Mouse (Mus musculus) adrenal gland, adult 2 months (tissue): Measurements from ENCODE around the gene Elovl5. TPM values are rescaled to one million over a fixed set of nuclear protein-coding genes. Genes with fewer than 3 reads are reported as not detected.

Source experiments
- DNase-seq: peaks from one replicate; pipeline ENCODE4 v3.0.0; 2021
- polyA plus RNA-seq: library from polyadenylated mRNA; depleted of rRNA; stranded (reverse); fragments of >200 nt; gene quantifications from 2 replicates; pipeline ENCODE4 v1.2.3, GENCODE M21; 2012
- total RNA-seq, 2 experiments: library from RNA; stranded (reverse); gene quantifications; 2 replicates each; pipeline ENCODE4 v1.2.3; 2021

The Elovl5 gene
- total and polyA plus RNA-seq, 3 experiments = 254 to 1,131 (median 490) TPM

GRCm38 (mm10) chr9:77928769-77929168, 11.6 kb downstream of the Elovl5 start:
- peak; percentile 34 for DNase-seq

- peak; percentile 13 for DNase-seq
These were observed 12.1 kb downstream of the Elovl5 start for GRCm38 (mm10) chr9:77929296-77929695.

DNA sequence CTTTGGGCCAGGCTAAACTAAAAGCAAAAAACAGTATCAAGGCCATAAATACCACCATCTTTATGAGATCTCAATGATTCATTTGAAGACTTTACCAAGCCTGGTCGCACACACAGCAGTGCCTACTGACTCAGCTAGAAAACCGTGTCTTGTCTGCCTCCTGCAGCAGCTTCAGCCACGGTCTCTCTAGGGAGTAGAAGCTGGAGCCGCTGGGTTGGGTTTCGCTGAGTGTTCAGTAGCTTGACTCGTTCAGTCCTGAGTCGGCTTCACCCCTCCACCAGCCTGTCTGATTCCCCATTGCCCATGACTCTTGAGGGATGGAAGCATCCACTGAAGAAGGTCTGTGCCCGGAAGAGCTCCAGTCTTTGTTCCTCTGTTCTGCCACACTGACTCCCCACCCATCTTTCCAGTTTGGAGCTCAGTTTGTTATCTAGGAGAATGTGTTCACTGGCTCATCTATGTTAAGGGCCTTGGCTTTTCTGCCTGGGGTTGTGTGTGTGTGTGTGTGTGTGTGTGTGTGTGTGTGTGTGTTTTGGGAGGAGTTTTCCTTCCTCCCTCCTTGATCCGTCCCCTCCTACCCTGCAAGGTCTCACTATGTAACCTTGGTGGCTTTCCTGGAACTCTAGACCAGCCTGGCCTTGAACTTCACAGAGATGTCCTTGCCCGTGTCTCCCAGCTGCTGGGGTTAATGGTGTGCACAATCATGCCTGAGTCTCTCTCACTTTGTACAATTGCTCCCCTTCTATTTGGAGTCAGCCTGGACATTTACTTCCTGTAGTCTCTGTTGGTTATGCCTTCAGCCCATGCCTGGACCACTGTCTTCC, 13.1 kb downstream of the Elovl5 start:
- DNase-seq = peak; percentile 81

GRCm38 (mm10) chr9:77930860-77931184, 13.7 kb downstream of the Elovl5 start:
- no peak for DNase-seq

DNA sequence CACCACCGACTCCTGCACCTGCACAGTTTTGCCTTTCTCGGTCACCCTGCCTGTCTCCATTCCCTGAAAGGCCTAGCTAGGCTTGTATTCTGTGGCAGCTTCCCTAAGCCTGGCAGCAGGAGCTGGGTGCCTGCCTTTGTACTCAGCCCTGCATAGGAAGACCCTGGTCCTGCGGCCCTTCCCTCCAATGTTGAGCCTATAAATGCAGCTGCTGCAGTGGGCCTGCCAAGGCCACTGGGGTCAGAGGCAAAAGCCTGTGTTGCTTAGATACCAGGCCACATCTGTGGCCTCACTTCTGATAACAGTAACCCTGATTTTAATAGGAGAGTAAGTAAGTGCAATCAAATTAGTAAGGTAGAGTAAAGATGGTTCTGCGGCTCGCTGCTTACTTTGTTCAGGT, 14.6 kb downstream of the Elovl5 start:
- DNase-seq = peak; percentile 53

GRCm38 (mm10) chr9:77935818-77936611, 18.9 kb downstream of the Elovl5 start:
- DNase-seq = no peak

DNA sequence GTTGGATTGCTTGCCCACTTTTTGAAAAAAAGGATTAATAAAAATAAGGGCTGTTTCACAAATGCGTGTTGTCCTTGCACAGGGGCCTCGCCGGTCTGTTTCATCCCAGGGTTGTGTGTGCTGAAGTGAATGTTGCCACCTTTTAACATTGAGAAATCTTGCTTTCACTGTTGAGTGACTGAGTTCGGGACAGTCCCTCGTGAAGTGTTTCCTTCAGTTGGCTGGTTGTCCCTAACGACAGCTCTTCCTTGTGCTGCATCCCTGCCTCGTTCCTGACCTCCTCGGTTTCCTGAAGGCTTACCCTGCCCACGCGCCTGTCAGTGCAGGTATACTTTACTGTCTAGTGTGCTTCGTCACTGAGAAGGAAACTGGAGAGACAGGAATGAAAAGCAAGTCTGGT, 20.7 kb downstream of the Elovl5 start:
- DNase-seq = no peak

- DNase-seq = peak; percentile 56
These were observed 21.8 kb downstream of the Elovl5 start for GRCm38 (mm10) chr9:77938761-77939553.

DNA sequence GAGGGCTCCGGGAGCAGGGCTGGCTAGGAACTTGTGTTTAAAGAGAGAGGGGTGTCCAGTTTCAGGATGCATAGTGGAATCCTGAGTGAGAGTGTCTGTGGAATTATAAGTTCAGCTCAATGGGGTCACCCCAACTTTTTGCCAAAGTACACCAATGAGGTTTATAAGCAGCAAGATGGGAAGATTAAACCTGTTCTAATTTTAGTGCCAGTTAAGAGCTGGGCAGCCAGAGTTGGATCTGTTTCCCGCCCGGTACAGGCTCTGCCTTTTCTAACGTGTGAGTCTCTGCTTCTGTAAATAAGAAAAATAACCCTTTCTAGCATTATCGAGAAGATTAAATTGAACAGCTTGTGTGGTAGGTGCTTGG, 22.4 kb downstream of the Elovl5 start:
- DNase-seq = no peak

DNA sequence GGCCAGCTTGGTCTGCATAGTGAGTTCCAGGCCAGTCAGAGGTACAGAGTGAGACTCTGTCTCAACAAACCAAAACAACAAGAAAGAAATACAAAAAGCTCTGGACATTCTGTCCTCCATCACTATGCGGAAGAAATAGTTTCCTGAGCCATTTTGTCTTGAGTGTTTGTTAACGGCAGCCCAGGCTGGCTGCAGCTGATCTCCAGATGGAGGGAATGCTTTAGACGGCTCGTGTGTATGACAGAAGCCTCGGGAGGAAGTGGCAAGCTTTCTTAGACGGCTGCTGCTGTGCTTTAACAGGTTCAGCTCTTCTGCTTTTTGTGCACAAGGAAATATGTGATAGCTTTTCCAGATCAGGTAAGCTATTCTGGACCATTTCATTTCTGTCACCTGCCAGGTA, 23.9 kb downstream of the Elovl5 start:
- no peak for DNase-seq

DNA sequence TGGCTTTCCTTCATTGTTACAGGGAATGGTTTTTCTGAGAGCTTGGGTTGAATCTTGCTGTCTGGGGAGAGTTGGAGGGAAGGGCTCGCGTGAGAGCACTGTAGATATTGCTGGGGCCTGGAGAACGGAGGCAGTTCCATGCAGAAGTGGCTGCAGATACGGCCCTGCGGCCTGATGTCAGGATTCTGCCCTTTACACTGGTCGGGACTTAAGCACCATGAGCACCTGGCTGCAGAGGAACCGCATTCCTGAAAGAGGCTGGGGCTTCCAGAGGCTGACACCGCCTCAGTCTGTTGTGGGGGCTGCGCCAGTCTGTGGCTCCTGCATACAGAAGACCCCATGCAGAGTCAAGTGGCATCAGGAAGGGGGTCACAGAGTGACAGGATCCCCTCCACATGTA, 24.7 kb downstream of the Elovl5 start:
- no peak for DNase-seq

GRCm38 (mm10) chr9:77942411-77942810, 25.2 kb downstream of the Elovl5 start:
- DNase-seq = peak; percentile 41

GRCm38 (mm10) chr9:77943316-77943715, 26.2 kb downstream of the Elovl5 start:
- DNase-seq = peak; percentile 83

GRCm38 (mm10) chr9:77944195-77944594, 27.0 kb downstream of the Elovl5 start:
- no peak for DNase-seq

DNA sequence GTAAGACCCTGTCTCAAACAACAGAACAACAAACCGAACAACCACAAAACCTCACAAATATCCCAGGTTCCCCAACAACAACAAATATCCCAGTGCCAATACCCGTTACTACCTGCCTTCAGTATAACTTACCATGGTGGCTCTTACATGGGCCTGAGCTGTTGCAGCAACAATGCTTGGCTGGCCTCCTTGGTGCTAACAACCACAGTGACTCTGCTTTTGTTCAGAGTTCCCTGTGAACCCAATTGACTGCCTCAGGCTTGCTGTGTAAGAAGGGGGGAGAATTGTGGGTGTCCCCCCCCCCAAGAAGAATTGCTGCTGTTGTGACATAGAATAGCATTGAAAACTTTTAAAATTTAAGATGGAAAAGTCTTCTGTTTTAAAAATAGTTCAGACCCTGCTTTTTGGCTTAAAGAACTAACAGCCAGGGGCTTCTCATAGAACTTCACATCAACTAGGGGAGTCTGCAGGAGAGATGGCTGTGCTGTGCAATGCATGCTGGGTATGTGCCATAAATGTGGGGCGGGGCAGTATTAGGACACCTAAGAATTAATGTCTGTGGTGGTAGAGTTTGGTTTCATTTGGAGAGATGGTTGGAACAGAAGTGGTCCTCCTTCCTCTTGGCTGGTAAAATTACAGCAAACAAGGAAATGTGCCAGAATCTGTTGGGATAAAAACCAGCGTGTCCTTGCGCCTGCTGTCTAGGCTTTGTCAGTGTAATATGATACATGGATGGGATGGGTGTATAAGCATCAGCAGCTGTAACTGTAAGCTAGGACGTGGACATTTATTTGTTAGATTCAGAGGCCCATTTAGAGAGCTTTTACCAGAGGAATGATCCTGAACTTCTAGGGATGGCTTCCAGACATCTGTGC, 28.9 kb downstream of the Elovl5 start:
- DNase-seq = peak; percentile 61

GRCm38 (mm10) chr9:77948214-77948613, 31.1 kb downstream of the Elovl5 start:
- DNase-seq = no peak

DNA sequence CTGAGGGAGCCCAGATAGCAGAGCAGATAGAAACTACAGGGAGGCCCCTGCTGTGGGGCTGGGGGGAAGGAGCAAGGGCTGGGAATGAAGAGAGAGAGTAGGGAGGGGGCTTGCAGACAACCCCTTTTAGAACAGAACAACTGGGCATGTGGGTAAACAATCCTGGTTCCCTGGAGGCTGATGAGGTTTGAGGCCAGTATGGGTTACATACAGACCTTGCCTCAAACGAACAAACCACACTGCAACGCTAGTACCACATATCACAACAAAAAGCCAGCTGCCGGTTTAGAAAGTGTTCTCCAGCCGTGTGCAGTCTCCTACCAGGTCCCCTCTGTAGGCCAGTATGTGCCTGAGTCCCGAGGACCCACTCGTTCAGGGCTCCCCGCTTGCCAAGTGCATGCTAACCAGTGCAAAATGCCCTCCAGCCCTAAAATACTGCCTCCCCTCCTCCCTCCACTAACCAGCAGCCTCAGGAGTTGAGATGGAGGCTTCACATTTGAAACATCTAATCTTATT, 32.6 kb downstream of the Elovl5 start:
- DNase-seq = no peak

DNA sequence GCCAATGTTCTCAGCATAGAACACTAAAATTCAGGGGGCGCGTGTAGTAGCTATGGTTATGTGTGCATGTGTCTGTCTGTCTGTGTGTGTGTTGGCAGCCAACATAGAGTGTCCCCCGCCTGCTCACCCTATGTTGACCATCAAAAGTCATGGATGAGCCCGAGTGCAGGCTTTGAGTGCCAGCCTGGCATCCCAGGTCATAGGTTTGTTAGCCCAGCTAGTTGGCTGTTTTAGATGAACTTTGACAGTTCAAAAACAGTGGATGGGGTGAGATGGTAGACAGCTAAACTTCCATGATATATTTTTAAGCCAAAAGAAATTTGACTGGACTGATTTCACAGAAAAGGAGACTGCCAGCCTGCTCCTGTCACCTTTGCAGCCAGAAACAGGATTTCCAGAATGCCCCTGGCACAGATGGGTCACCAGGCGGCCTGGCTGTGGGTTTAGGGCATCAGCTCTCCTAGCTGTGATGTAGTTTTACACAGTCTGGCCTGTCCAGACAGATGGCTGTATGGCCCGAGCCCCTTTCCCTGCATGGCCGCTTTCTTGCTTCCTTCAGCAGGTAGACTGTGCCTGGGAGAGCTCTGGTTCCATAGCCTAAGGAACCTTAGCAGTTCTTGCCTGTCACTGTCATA, 33.8 kb downstream of the Elovl5 start:
- DNase-seq = no peak

- DNase-seq = no peak
These were observed 34.8 kb downstream of the Elovl5 start for GRCm38 (mm10) chr9:77951971-77952370.

- DNase-seq = peak; percentile 92
These were observed 35.9 kb downstream of the Elovl5 start for GRCm38 (mm10) chr9:77953053-77953452.

GRCm38 (mm10) chr9:77954496-77954895, 37.3 kb downstream of the Elovl5 start:
- peak; percentile 71 for DNase-seq
